Mouse (Mus musculus) left cerebral cortex, adult 11 months (tissue): ENCODE results near the gene Hist1h1t.
A peak's percentile ranks its signal among the peaks of the same experiment; 100 is the strongest.
"Not testable (repeated sequence)": the region's sequence is repeated elsewhere in the genome, so short reads cannot be mapped to it uniquely, and the experiment has no call there.

Experiments used
- DNase-seq: peaks from one replicate; pipeline ENCODE4 v3.0.0; 2022; ENCODE audit warnings: low spot score

Gene Hist1h1t

GRCm38 (mm10) chr13:23699767-23700166 is 4.2 kb downstream of the Hist1h1t start:
- no peak for DNase-seq

GRCm38 (mm10) chr13:23700786-23701520 is 5.3 kb downstream of the Hist1h1t start:
- DNase-seq, result peak; percentile 71

DNA sequence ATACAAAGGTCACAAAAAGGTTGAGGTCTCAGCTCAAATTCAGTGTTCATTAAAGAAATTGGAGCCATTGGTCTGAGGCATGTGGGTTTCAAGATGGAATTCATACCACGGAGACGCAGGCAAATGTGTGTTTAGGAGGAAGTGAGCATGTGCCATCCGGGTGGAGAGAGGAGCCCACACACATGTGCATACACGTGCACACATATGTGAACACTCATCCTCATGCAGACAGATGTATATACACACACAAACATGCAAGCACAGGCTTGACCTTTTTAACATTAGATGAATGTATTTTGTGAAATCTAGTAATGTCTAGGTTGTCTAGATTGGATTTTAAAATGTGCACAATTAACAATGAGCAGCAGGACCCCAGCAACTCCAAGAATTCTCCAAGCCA is 6.6 kb downstream of the Hist1h1t start:
- no peak for DNase-seq

DNA sequence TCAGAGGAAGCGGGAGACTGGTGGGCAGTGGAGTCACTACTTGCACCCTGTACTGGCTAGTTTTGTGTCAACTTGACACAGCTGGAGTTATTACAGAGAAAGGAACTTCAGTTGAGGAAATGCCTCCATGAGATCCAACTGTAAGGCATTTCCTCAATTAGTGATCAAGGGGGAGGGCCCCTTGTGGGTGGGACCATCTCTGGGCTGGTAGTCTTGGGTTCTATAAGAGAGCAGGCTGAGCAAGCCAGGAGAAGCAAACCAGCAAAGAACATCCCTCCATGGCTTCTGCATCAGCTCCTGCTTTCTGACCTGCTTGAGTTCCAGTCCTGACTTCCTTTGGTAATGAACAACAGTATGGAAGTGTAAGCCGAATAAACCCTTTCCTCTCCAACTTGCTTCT is 7.2 kb downstream of the Hist1h1t start:
- not testable (repeated sequence) for DNase-seq

DNA sequence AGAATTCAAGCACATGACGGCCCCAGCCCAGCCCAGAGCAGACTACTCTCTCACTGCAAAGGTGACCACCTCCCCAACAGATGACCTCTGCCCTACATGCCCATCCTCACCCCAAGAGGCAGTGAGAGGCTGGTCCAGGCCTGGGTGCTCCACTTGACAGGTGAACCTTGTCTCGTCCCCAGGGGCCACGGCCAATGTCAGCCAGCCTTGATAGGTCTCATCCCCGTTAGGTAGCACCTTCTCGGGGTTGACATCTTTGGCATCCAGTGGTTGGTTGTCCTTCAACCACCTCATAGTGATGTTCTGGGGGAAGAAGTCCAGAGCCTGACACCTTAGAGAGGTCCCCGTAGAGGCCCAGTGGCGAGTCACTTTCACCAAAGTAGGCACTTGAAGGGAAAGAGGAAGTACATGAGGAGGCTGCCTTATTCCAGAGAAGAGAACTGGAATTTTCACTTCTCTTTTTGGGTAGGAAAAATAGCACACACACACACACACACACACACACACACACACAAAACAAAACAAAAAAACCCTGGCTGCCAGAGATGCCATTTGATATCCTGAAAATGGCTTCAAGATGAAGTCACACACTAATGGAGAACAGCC is 10.2 kb downstream of the Hist1h1t start:
- no peak for DNase-seq

DNA sequence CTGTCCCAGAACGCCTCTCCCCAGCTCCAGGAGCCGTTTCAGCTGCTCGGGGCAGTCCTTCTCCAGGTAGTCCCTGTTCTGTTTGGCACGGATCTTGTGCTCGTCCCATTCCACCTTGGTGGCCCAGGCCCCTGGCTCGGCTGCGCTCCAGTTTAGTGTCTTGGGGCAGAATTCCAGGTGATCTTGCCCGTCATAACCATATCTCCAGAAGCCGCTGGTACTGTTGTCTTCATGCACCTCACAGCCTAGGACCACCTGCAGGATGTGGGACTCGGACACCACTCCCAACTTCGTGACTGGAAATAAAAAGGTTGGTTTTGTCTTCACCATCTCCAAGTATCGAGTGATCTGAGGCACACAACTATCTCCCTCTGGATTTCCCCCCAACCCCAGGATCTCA is 11.2 kb downstream of the Hist1h1t start:
- DNase-seq, result no peak

DNA sequence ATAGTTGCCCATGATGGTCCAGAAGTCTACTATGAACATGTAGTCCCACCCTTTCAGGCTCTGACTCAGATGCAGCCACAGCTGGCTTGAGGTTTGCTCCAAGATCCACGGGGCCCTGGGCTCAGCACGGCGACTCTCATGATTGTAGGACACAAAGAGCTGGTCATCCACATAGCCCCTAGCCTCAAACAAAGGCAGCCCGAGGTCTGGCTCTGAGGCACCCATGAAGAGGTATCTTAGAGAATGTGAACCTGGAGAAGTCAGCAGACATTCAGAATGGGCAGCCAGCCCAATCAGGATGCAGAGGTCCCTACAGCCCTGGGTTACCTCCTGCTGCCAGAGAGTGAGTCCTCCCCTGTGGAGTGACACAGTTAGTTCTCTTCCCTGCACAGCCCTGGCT is 12.4 kb downstream of the Hist1h1t start:
- no peak for DNase-seq

- no peak for DNase-seq
Measured at GRCm38 (mm10) chr13:23708654-23709053, 13.0 kb downstream of the Hist1h1t start.

DNA sequence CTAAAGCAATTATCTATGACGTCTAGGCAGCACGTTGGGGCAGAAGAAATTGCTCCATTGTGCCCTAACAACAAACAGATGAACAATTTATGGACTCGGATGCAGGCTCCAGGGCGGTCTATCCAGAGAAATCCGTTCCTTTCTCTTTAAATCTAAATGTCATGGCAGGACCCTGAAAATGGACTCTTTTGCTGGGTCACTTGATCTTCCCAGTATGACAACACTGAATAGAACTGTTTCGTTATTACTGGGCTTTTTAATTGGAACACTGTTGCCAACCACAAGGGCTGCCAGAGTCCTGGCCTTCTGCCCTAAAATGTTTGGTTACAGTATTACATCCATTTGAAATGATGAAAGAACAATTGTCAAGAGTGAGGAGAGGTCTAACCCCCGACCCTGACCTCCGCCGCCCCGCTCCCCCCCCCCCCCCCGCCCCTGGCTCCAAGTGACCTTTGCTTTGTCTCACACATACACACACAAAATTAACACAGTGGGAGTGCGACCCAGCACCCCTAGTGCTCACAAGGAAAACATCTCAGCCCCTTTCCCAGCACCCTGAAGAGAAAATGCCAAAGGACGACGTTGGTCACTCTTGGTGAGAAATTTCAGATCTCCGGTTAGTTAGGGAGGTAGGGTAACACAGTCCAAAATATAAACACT is 14.2 kb downstream of the Hist1h1t start:
- DNase-seq, result no peak

- no peak for DNase-seq
Measured at GRCm38 (mm10) chr13:23710374-23711089, 14.9 kb downstream of the Hist1h1t start, which contains the start of gene Hfe. TSS of gene Hfe (minus strand) at chr13:23710854.

DNA sequence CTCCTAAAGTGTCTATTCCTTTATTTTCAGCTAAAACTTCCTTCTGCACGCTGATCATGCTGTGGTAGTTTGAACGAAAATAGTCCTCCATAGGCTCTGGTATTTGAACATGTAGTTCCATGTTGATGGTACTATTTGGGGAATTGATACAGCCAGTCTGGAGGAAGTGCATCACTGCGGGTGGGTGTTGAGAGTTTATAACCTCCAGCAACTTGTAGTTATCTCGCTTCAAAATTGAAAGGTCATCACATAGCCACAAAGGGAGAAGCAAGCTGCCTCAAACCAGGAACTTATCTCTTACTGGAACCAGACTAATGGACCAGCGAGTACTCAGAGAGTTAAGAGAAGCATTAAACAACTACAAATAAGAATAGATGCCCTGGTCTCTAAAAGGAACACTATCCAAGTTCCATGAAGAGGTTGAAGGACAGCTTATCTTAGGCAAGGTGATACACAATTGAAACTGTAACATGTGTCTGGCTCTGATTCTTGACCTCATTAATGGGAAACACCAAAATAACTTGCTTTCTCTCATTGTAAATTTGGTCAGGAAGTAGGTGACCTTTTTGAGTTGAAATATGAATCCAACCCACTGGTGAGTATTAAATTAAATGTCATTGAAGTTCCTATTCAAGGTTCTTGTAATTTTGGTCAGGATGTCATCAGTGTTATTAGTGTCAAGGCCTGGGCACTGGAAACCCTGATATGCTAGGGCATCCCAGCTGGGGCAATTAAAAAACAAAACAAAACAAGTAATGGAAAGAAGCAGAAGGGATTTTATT is 20.8 kb downstream of the Hist1h1t start:
- DNase-seq, result no peak

DNA sequence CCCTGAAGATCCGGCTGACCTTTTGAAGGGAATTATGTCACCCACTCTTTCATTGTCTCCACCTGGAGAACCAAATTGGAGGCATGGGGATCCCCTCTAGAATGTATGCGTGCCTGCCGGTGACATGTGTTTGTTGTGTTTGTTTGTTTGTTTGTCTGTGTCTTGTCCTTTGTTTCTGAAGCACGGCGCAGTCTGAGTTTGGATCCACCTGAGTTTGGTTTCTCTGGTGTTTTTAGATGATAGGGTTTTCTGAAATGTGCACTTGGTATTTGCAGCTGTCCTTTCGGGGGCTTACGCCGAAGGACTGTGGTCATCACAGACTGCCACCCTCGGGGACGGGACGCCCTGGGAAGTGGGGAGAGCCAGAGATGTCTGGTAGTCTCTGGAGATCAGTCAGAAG is 21.6 kb downstream of the Hist1h1t start:
- no peak for DNase-seq

- not testable (repeated sequence) for DNase-seq
Measured at GRCm38 (mm10) chr13:23717593-23718245, 22.1 kb downstream of the Hist1h1t start.

DNA sequence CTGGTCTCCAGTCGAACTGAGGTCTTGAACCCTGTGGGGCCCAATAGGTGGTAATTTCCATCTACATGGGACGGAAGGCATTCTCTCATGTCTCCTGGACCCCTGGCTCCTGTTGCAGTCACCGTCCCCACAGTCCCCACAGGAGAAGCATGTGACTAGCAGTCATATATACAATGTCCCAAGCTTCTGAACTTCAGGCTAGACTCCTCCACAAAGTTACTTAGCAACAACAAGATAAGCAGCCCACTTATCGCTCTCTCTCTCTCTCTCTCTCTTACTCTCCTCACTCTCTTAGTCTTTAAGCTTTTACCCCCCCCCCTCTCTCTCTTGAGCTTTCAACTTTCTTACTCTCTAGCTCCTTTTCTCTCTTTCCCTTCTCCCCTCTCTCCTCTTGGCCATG is 28.6 kb downstream of the Hist1h1t start:
- no peak for DNase-seq

DNA sequence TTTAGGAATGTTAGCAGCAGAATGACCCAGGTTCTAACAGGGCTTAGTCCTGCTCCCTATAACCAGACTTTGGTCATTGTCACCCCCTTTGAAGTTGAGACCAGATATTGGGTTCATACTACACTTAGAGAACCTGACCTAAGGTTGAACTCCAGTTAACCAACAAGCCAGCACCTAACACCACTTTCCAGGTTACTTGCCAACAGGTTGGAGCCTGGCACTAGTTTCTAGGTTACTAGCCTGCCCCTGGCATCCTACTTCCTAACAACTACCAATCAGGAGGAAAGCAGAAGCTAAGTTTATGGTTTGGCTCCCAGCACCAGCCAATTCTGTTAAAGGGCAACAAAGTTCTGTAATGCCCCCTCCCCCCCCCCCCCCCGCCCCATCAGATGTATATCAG is 29.6 kb downstream of the Hist1h1t start:
- no peak for DNase-seq

GRCm38 (mm10) chr13:23728472-23729191 is 33.0 kb downstream of the Hist1h1t start:
- DNase-seq, result no peak

DNA sequence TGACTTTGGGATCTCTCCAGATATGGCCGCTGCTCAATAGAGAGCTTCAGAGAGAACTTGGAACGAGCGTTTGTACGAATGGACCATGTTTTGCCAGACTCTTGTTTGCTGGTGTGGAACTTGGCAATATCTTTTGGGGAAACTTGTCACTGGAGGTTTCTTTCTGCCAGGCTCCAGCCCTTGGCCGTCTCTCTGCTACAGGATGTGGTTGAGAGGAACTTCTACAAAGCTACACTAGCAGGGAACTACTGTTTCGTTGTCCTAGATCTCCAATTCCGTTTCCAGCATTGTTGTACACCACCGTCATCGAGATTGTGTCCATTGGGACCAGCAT is 33.5 kb downstream of the Hist1h1t start:
- DNase-seq, result no peak

GRCm38 (mm10) chr13:23729706-23730105 is 34.1 kb downstream of the Hist1h1t start:
- no peak for DNase-seq

DNA sequence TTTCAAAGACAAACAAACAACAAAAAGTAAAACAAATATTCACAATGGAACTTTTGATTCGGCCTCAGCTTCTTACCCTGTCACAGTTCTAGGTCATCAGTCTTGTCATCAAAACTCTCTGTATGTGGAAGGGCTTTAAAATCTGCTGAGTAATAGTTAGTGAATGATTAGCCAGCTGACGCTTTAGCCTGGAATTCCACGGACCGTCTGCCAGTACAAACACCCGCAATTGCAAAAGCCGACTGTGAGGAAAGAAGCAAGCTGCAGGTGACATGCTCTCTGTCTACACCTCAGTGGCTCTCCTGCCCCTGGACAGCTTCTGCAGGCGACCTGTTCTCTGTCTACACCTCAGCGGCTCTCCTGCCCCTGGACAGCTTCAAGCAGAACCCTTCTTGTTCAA is 34.9 kb downstream of the Hist1h1t start:
- DNase-seq, result no peak

GRCm38 (mm10) chr13:23732156-23732804 is 36.7 kb downstream of the Hist1h1t start:
- DNase-seq, result no peak
